Mouse (Mus musculus): ENCODE data around the gene Pqbp1. TPM values are rescaled to one million over a fixed set of nuclear protein-coding genes. Genes with fewer than 3 reads are reported as not detected.

Gene Pqbp1
- polyA plus RNA-seq, 1 experiment from 2014 or later, result 80.1 TPM

GRCm38 (mm10) chrX:7883841-7884567, 15.1 kb downstream of the Pqbp1 start, which contains the start of gene Slc35a2:
TSS of gene Slc35a2 (plus strand) at chrX:7884028.
- no peaks in the 10 kb centered on the region; the same call in 1 of the 2 replicates for H3K4me1 ChIP-seq (ENCODE audit: insufficient read depth, low read depth, low read length)
- no peaks in the 10 kb centered on the region for H3K27me3 ChIP-seq (replicated peaks; ENCODE audit: insufficient read depth, low read length)
- no peaks in the 10 kb centered on the region for H3K9me3 ChIP-seq (ENCODE audit: low read length)
- DNase-seq (ENCODE audit: low spot score) (peak; percentile 94), ATAC-seq (peak; percentile 97)
- no peak within 1 kb of the TSS for H3K9ac ChIP-seq (replicated peaks; ENCODE audit: low read depth)
- peak within 1 kb of the TSS; percentile 56 for H3K4me2 ChIP-seq (replicated peaks; ENCODE audit: low read depth, low read length)
- H3K4me3 ChIP-seq (ENCODE audit: low read depth, low read length), result peak within 1 kb of the TSS; percentile 47
- peak within 1 kb of the TSS; percentile 83 for H3K27ac ChIP-seq (ENCODE audit: low read length)
- TF ChIP-seq CTCF (IDR thresholded peaks at IDR 0.05) (peak; percentile 31), EP300 (IDR thresholded peaks at IDR 0.05) (no peak)
- WGBS, result 13% methylated on average over 40 of the region's 49 CpGs
- H3K36me3 ChIP-seq (ENCODE audit: insufficient read depth, low read length), result no peaks in the 10 kb centered on the region

GRCm38 (mm10) chrX:7879819-7880218, 19.2 kb downstream of the Pqbp1 start:
- Histone ChIP-seq H3K4me2 (replicated peaks; ENCODE audit: low read depth, low read length) (peak overlapping the region; percentile 22; the same call in 1 of the 2 replicates), H3K4me1 (ENCODE audit: insufficient read depth, low read depth, low read length) (no peaks in the 10 kb centered on the region; the same call in 1 of the 2 replicates), H3K9ac (replicated peaks; ENCODE audit: low read depth) (no peak overlapping the region), H3K4me3 (ENCODE audit: low read depth, low read length) (no peak overlapping the region), H3K27me3 (replicated peaks; ENCODE audit: insufficient read depth, low read length) (no peaks in the 10 kb centered on the region), H3K36me3 (ENCODE audit: insufficient read depth, low read length) (no peaks in the 10 kb centered on the region), H3K27ac (ENCODE audit: low read length) (no peak overlapping the region), H3K9me3 (ENCODE audit: low read length) (no peaks in the 10 kb centered on the region)
- 18% methylated on average over 11 of the region's 11 CpGs for WGBS
- TF ChIP-seq EP300 (IDR thresholded peaks at IDR 0.05) (no peak), CTCF (IDR thresholded peaks at IDR 0.05) (peak; percentile 65)
- DNase-seq (ENCODE audit: low spot score) (peak; percentile 84), ATAC-seq (peak; percentile 37)

GRCm38 (mm10) chrX:7878495-7878894, 20.6 kb downstream of the Pqbp1 start:
- ATAC-seq, result peak; percentile 11

GRCm38 (mm10) chrX:7878007-7878419, 21.1 kb downstream of the Pqbp1 start, which contains the start of gene Pim2:
TSS of gene Pim2 (plus strand) at chrX:7878262.
- DNase-seq (ENCODE audit: low spot score) (peak; percentile 88), ATAC-seq (peak; percentile 96)
- H3K4me2 ChIP-seq (replicated peaks; ENCODE audit: low read depth, low read length), result peak within 1 kb of the TSS; percentile 68
- no peak within 1 kb of the TSS for H3K27ac ChIP-seq (ENCODE audit: low read length)
- no peaks in the 10 kb centered on the region for H3K36me3 ChIP-seq (ENCODE audit: insufficient read depth, low read length)
- H3K4me3 ChIP-seq (ENCODE audit: low read depth, low read length), result peak within 1 kb of the TSS; percentile 38
- no peak within 1 kb of the TSS for H3K9ac ChIP-seq (replicated peaks; ENCODE audit: low read depth)
- TF ChIP-seq CTCF (IDR thresholded peaks at IDR 0.05), result peak; percentile 10; the same call in 1 of the 2 replicates
- TF ChIP-seq EP300 (IDR thresholded peaks at IDR 0.05), result no peak
- H3K4me1 ChIP-seq (ENCODE audit: insufficient read depth, low read depth, low read length), result no peaks in the 10 kb centered on the region
- no peaks in the 10 kb centered on the region for H3K27me3 ChIP-seq (replicated peaks; ENCODE audit: insufficient read depth, low read length)
- H3K9me3 ChIP-seq (ENCODE audit: low read length), result no peaks in the 10 kb centered on the region
- WGBS, result 13% methylated on average over 34 of the region's 38 CpGs

More at GRCm38 (mm10) chrX:7878495-7878894, 20.6 kb downstream of the Pqbp1 start:
- Histone ChIP-seq H3K27me3 (replicated peaks; ENCODE audit: insufficient read depth, low read length) (no peaks in the 10 kb centered on the region), H3K36me3 (ENCODE audit: insufficient read depth, low read length) (no peaks in the 10 kb centered on the region), H3K4me3 (ENCODE audit: low read depth, low read length) (peak overlapping the region; percentile 38), H3K9ac (replicated peaks; ENCODE audit: low read depth) (no peak overlapping the region), H3K4me1 (ENCODE audit: insufficient read depth, low read depth, low read length) (no peaks in the 10 kb centered on the region), H3K4me2 (replicated peaks; ENCODE audit: low read depth, low read length) (peak overlapping the region; percentile 68), H3K27ac (ENCODE audit: low read length) (no peak overlapping the region), H3K9me3 (ENCODE audit: low read length) (no peaks in the 10 kb centered on the region)
- no peak for TF ChIP-seq EP300 (IDR thresholded peaks at IDR 0.05)
- TF ChIP-seq CTCF (IDR thresholded peaks at IDR 0.05), result no peak
- WGBS, result 23% methylated on average over 17 of the region's 21 CpGs
- no peak for DNase-seq (ENCODE audit: low spot score)

GRCm38 (mm10) chrX:7869826-7870225, 29.2 kb downstream of the Pqbp1 start:
- Histone ChIP-seq H3K9me3 (ENCODE audit: low read length) (no peaks in the 10 kb centered on the region), H3K4me1 (ENCODE audit: insufficient read depth, low read depth, low read length) (no peaks in the 10 kb centered on the region), H3K27me3 (replicated peaks; ENCODE audit: insufficient read depth, low read length) (no peaks in the 10 kb centered on the region), H3K36me3 (ENCODE audit: insufficient read depth, low read length) (peaks cover 4% of the 10 kb centered on the region; the same call in 1 of the 2 replicates), H3K4me3 (ENCODE audit: low read depth, low read length) (no peak overlapping the region), H3K27ac (ENCODE audit: low read length) (no peak overlapping the region), H3K9ac (replicated peaks; ENCODE audit: low read depth) (no peak overlapping the region), H3K4me2 (replicated peaks; ENCODE audit: low read depth, low read length) (no peak overlapping the region)
- no peak for DNase-seq (ENCODE audit: low spot score)
- TF ChIP-seq EP300 (IDR thresholded peaks at IDR 0.05) (no peak), CTCF (IDR thresholded peaks at IDR 0.05) (no peak)
- 62% methylated on average over 3 of the region's 3 CpGs for WGBS
- no peak for ATAC-seq

- Histone ChIP-seq H3K4me1 (ENCODE audit: insufficient read depth, low read depth, low read length) (no peaks in the 10 kb centered on the region), H3K4me2 (replicated peaks; ENCODE audit: low read depth, low read length) (no peak overlapping the region), H3K4me3 (ENCODE audit: low read depth, low read length) (no peak overlapping the region), H3K27me3 (replicated peaks; ENCODE audit: insufficient read depth, low read length) (no peaks in the 10 kb centered on the region), H3K9me3 (ENCODE audit: low read length) (no peaks in the 10 kb centered on the region), H3K9ac (replicated peaks; ENCODE audit: low read depth) (no peak overlapping the region), H3K36me3 (ENCODE audit: insufficient read depth, low read length) (peaks cover 4% of the 10 kb centered on the region; the same call in 1 of the 2 replicates), H3K27ac (ENCODE audit: low read length) (no peak overlapping the region)
- ATAC-seq (no peak), DNase-seq (ENCODE audit: low spot score) (no peak)
- TF ChIP-seq EP300 (IDR thresholded peaks at IDR 0.05) (no peak), CTCF (IDR thresholded peaks at IDR 0.05) (no peak)
- 67% methylated on average over 2 of the region's 2 CpGs for WGBS
Measured at GRCm38 (mm10) chrX:7868506-7868905, 30.6 kb downstream of the Pqbp1 start.

All from lung, postnatal 0 days (tissue).